Mouse (Mus musculus): ENCODE measurements around the gene Btbd6. TPM values are rescaled to one million over a fixed set of nuclear protein-coding genes. Genes with fewer than 3 reads are reported as not detected.
A peak's percentile ranks its signal among the peaks of the same experiment; 100 is the strongest.

The Btbd6 gene
- polyA plus RNA-seq, 1 experiment from 2014 or later: 21.7 TPM

- ATAC-seq (ENCODE audit: extremely low read depth, insufficient number of reproducible peaks, low FRiP score, low TSS enrichment): no peak
- peak overlapping the region; percentile 47 for H3K9ac ChIP-seq
- no peaks in the 10 kb centered on the region for H3K9me3 ChIP-seq
- peaks cover 50% of the 10 kb centered on the region for H3K36me3 ChIP-seq
- WGBS: 17% methylated on average over 3 of the region's 4 CpGs
- H3K27me3 ChIP-seq (replicated peaks): no peaks in the 10 kb centered on the region
- no peak overlapping the region for H3K4me3 ChIP-seq
- H3K4me2 ChIP-seq: no peak overlapping the region
- H3K4me1 ChIP-seq: peaks cover 45% of the 10 kb centered on the region
- peak overlapping the region; percentile 70 for H3K27ac ChIP-seq (replicated peaks)
These were observed 18.0 kb upstream of the Btbd6 start for GRCm38 (mm10) chr12:112958303-112958702.

GRCm38 (mm10) chr12:112959421-112959820, 16.9 kb upstream of the Btbd6 start:
- H3K27me3 ChIP-seq (replicated peaks): no peaks in the 10 kb centered on the region
- H3K9ac ChIP-seq: 0 out of 2 replicates have a peak overlapping the region, but pooled peaks have one; percentile 41
- no peak overlapping the region for H3K4me3 ChIP-seq
- no peak overlapping the region for H3K4me2 ChIP-seq
- WGBS: 66% methylated on average over 8 of the region's 8 CpGs
- H3K27ac ChIP-seq (replicated peaks): 0 out of 2 replicates have a peak overlapping the region, but pooled peaks have one; percentile 9
- no peaks in the 10 kb centered on the region for H3K9me3 ChIP-seq
- ATAC-seq (ENCODE audit: extremely low read depth, insufficient number of reproducible peaks, low FRiP score, low TSS enrichment): no peak
- peaks cover 40% of the 10 kb centered on the region for H3K4me1 ChIP-seq
- peaks cover 61% of the 10 kb centered on the region for H3K36me3 ChIP-seq

- Histone ChIP-seq H3K4me3 (no peak overlapping the region), H3K9me3 (no peaks in the 10 kb centered on the region), H3K27me3 (replicated peaks) (no peaks in the 10 kb centered on the region), H3K27ac (replicated peaks) (peak overlapping the region; percentile 92), H3K9ac (peak overlapping the region; percentile 67), H3K36me3 (peaks cover 81% of the 10 kb centered on the region), H3K4me1 (peaks cover 40% of the 10 kb centered on the region), H3K4me2 (no peak overlapping the region)
- ATAC-seq (ENCODE audit: extremely low read depth, insufficient number of reproducible peaks, low FRiP score, low TSS enrichment): no peak
- 50% methylated on average over 7 of the region's 7 CpGs for WGBS
These were observed 14.9 kb upstream of the Btbd6 start for GRCm38 (mm10) chr12:112961428-112961827.

GRCm38 (mm10) chr12:112961872-112962271, 14.4 kb upstream of the Btbd6 start:
- ATAC-seq (ENCODE audit: extremely low read depth, insufficient number of reproducible peaks, low FRiP score, low TSS enrichment): no peak

GRCm38 (mm10) chr12:112965783-112966182, 10.5 kb upstream of the Btbd6 start:
- Histone ChIP-seq H3K4me1 (peaks cover 19% of the 10 kb centered on the region), H3K4me2 (no peak overlapping the region), H3K9me3 (no peaks in the 10 kb centered on the region), H3K9ac (no peak overlapping the region), H3K27me3 (replicated peaks) (no peaks in the 10 kb centered on the region), H3K4me3 (no peak overlapping the region), H3K36me3 (peaks cover 99% of the 10 kb centered on the region), H3K27ac (replicated peaks) (no peak overlapping the region)
- no peak for ATAC-seq (ENCODE audit: extremely low read depth, insufficient number of reproducible peaks, low FRiP score, low TSS enrichment)
- whole genome bisulfite sequencing: 88% methylated on average over 13 of the region's 13 CpGs

More at GRCm38 (mm10) chr12:112961872-112962271, 14.4 kb upstream of the Btbd6 start:
- H3K27ac ChIP-seq (replicated peaks): peak overlapping the region; percentile 92
- 78% methylated on average over 5 of the region's 5 CpGs for WGBS
- no peaks in the 10 kb centered on the region for H3K27me3 ChIP-seq (replicated peaks)
- peaks cover 85% of the 10 kb centered on the region for H3K36me3 ChIP-seq
- no peaks in the 10 kb centered on the region for H3K9me3 ChIP-seq
- peaks cover 40% of the 10 kb centered on the region for H3K4me1 ChIP-seq
- H3K9ac ChIP-seq: peak overlapping the region; percentile 67
- no peak overlapping the region for H3K4me2 ChIP-seq
- H3K4me3 ChIP-seq: no peak overlapping the region

GRCm38 (mm10) chr12:112968943-112969342, 7.3 kb upstream of the Btbd6 start:
- Histone ChIP-seq H3K27ac (replicated peaks) (no peak overlapping the region), H3K9me3 (no peaks in the 10 kb centered on the region), H3K27me3 (replicated peaks) (no peaks in the 10 kb centered on the region), H3K9ac (no peak overlapping the region), H3K4me3 (no peak overlapping the region), H3K4me2 (no peak overlapping the region), H3K36me3 (peaks cover 99% of the 10 kb centered on the region), H3K4me1 (no peaks in the 10 kb centered on the region)
- WGBS: 68% methylated on average over 8 of the region's 8 CpGs
- no peak for ATAC-seq (ENCODE audit: extremely low read depth, insufficient number of reproducible peaks, low FRiP score, low TSS enrichment)

GRCm38 (mm10) chr12:112969616-112970015, 6.7 kb upstream of the Btbd6 start:
- no peaks in the 10 kb centered on the region for H3K4me1 ChIP-seq
- H3K27me3 ChIP-seq (replicated peaks): no peaks in the 10 kb centered on the region
- H3K36me3 ChIP-seq: peaks cover 99% of the 10 kb centered on the region
- no peak for ATAC-seq (ENCODE audit: extremely low read depth, insufficient number of reproducible peaks, low FRiP score, low TSS enrichment)
- H3K9me3 ChIP-seq: no peaks in the 10 kb centered on the region
- no peak overlapping the region for H3K27ac ChIP-seq (replicated peaks)
- H3K4me3 ChIP-seq: no peak overlapping the region
- 69% methylated on average over 6 of the region's 6 CpGs for WGBS
- H3K9ac ChIP-seq: no peak overlapping the region; the same call in 1 of the 2 replicates
- no peak overlapping the region for H3K4me2 ChIP-seq

GRCm38 (mm10) chr12:112974736-112975135, 1.5 kb upstream of the Btbd6 start:
- H3K4me2 ChIP-seq: no peak overlapping the region
- H3K4me1 ChIP-seq: peaks cover 24% of the 10 kb centered on the region
- no peak for ATAC-seq (ENCODE audit: extremely low read depth, insufficient number of reproducible peaks, low FRiP score, low TSS enrichment)
- H3K36me3 ChIP-seq: peaks cover 77% of the 10 kb centered on the region
- H3K9ac ChIP-seq: no peak overlapping the region
- H3K4me3 ChIP-seq: no peak overlapping the region
- no peaks in the 10 kb centered on the region for H3K27me3 ChIP-seq (replicated peaks)
- no peak overlapping the region for H3K27ac ChIP-seq (replicated peaks)
- H3K9me3 ChIP-seq: no peaks in the 10 kb centered on the region
- 89% methylated on average over 9 of the region's 9 CpGs for WGBS

- Histone ChIP-seq H3K9ac (peak overlapping the region; percentile 92), H3K4me1 (peaks cover 34% of the 10 kb centered on the region), H3K27ac (replicated peaks) (peak overlapping the region; percentile 93), H3K4me3 (peak overlapping the region; percentile 77), H3K9me3 (no peaks in the 10 kb centered on the region), H3K36me3 (peaks cover 76% of the 10 kb centered on the region), H3K27me3 (replicated peaks) (no peaks in the 10 kb centered on the region), H3K4me2 (peak overlapping the region; percentile 84)
- ATAC-seq (ENCODE audit: extremely low read depth, insufficient number of reproducible peaks, low FRiP score, low TSS enrichment): no peak
- WGBS: 41% methylated on average over 12 of the region's 12 CpGs
These were observed 874 bp downstream of the Btbd6 start for GRCm38 (mm10) chr12:112977156-112977555.

- WGBS: 61% methylated on average over 2 of the region's 2 CpGs
- H3K27ac ChIP-seq (replicated peaks): peak overlapping the region; percentile 50
- no peaks in the 10 kb centered on the region for H3K27me3 ChIP-seq (replicated peaks)
These were observed 5.7 kb downstream of the Btbd6 start for GRCm38 (mm10) chr12:112982031-112982430.

GRCm38 (mm10) chr12:112985346-112985745, 9.1 kb downstream of the Btbd6 start:
- WGBS: 93% methylated on average over 6 of the region's 6 CpGs
- Histone ChIP-seq H3K4me3 (no peak overlapping the region), H3K9me3 (no peaks in the 10 kb centered on the region), H3K9ac (no peak overlapping the region), H3K4me1 (peaks cover 22% of the 10 kb centered on the region), H3K27me3 (replicated peaks) (no peaks in the 10 kb centered on the region), H3K36me3 (peaks cover 73% of the 10 kb centered on the region), H3K27ac (replicated peaks) (no peak overlapping the region), H3K4me2 (no peak overlapping the region)
- no peak for ATAC-seq (ENCODE audit: extremely low read depth, insufficient number of reproducible peaks, low FRiP score, low TSS enrichment)

More at GRCm38 (mm10) chr12:112982031-112982430, 5.7 kb downstream of the Btbd6 start:
- Histone ChIP-seq H3K4me1 (peaks cover 29% of the 10 kb centered on the region), H3K9ac (no peak overlapping the region), H3K4me2 (no peak overlapping the region), H3K9me3 (no peaks in the 10 kb centered on the region), H3K36me3 (peaks cover 92% of the 10 kb centered on the region), H3K4me3 (no peak overlapping the region)
- ATAC-seq (ENCODE audit: extremely low read depth, insufficient number of reproducible peaks, low FRiP score, low TSS enrichment): no peak

GRCm38 (mm10) chr12:112987877-112988276, 11.6 kb downstream of the Btbd6 start:
- Histone ChIP-seq H3K27me3 (replicated peaks) (no peaks in the 10 kb centered on the region), H3K9ac (no peak overlapping the region), H3K4me3 (no peak overlapping the region), H3K36me3 (peaks cover 71% of the 10 kb centered on the region), H3K9me3 (no peaks in the 10 kb centered on the region), H3K4me1 (peaks cover 10% of the 10 kb centered on the region), H3K4me2 (no peak overlapping the region), H3K27ac (replicated peaks) (no peak overlapping the region)
- ATAC-seq (ENCODE audit: extremely low read depth, insufficient number of reproducible peaks, low FRiP score, low TSS enrichment): no peak
- WGBS: 72% methylated on average over 6 of the region's 6 CpGs

Data from heart, embryonic 13.5 days (tissue).